Mouse (Mus musculus): ENCODE data around the gene Plekhh2. TPM values are rescaled to one million over a fixed set of nuclear protein-coding genes. Genes with fewer than 3 reads are reported as not detected.

Gene Plekhh2
- total and polyA plus RNA-seq, 2 experiments, result 0.46 to 0.65 TPM

- H3K9ac ChIP-seq (ENCODE audit: low read depth, low read length), result no peak overlapping the region
- no peaks in the 10 kb centered on the region for H3K27me3 ChIP-seq (ENCODE audit: control insufficient read depth, insufficient read depth, low read length)
- DNase-seq (ENCODE audit: extremely low read depth, low read depth, low spot score), result no peak
- H3K27ac ChIP-seq (replicated peaks; ENCODE audit: insufficient read depth, low read depth, low read length), result no peak overlapping the region
- no peaks in the 10 kb centered on the region for H3K36me3 ChIP-seq (ENCODE audit: control insufficient read depth, insufficient read depth, low read length)
- no peaks in the 10 kb centered on the region for H3K79me2 ChIP-seq (ENCODE audit: control insufficient read depth, insufficient read depth, low read length)
- H3K4me3 ChIP-seq (ENCODE audit: insufficient read depth, low read depth, low read length), result no peak overlapping the region
- H3K4me1 ChIP-seq (ENCODE audit: control insufficient read depth, insufficient read depth, low read length), result no peaks in the 10 kb centered on the region
- 83% methylated on average over 5 of the region's 5 CpGs for WGBS
- TF ChIP-seq CTCF (IDR thresholded peaks at IDR 0.05; ENCODE audit: low read depth, low read length), result no peak
- no peak for TF ChIP-seq POLR2A (IDR thresholded peaks at IDR 0.05; ENCODE audit: extremely low read depth, insufficient read depth, low read length)
Measured at GRCm38 (mm10) chr17:84497026-84497425, 14.7 kb upstream of the Plekhh2 start.

DNA sequence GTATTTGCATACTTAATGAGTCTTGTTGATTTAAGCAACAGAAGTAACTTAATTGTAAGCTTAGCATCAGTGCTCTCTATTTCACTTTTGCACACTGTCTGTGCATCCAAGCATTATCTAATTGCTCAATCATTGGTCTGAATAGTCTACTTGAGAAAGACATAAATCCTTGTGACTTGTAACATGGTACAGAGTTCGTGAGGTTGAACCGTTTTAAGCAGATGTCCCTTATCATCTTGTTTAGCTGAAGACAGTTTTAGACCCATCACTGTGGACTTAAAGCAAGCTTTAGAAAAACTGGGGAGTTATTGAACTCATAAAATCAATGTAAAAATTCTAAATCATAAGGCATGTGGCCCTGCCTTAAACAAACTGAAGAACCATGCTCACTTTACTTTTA lies 14.1 kb upstream of the Plekhh2 start:
- Histone ChIP-seq H3K36me3 (ENCODE audit: control insufficient read depth, insufficient read depth, low read length) (no peaks in the 10 kb centered on the region), H3K79me2 (ENCODE audit: control insufficient read depth, insufficient read depth, low read length) (no peaks in the 10 kb centered on the region), H3K9ac (ENCODE audit: low read depth, low read length) (no peak overlapping the region), H3K4me1 (ENCODE audit: control insufficient read depth, insufficient read depth, low read length) (no peaks in the 10 kb centered on the region), H3K27me3 (ENCODE audit: control insufficient read depth, insufficient read depth, low read length) (no peaks in the 10 kb centered on the region), H3K4me3 (ENCODE audit: insufficient read depth, low read depth, low read length) (no peak overlapping the region), H3K27ac (replicated peaks; ENCODE audit: insufficient read depth, low read depth, low read length) (no peak overlapping the region)
- 76% methylated on average over 2 of the region's 2 CpGs for WGBS
- DNase-seq (ENCODE audit: extremely low read depth, low read depth, low spot score), result no peak
- TF ChIP-seq CTCF (IDR thresholded peaks at IDR 0.05; ENCODE audit: low read depth, low read length) (no peak), POLR2A (IDR thresholded peaks at IDR 0.05; ENCODE audit: extremely low read depth, insufficient read depth, low read length) (no peak)

- H3K79me2 ChIP-seq (ENCODE audit: control insufficient read depth, insufficient read depth, low read length), result no peaks in the 10 kb centered on the region
- no peak for DNase-seq (ENCODE audit: extremely low read depth, low read depth, low spot score)
- no peak overlapping the region for H3K4me3 ChIP-seq (ENCODE audit: insufficient read depth, low read depth, low read length)
- H3K9ac ChIP-seq (ENCODE audit: low read depth, low read length), result no peak overlapping the region
- no peaks in the 10 kb centered on the region for H3K36me3 ChIP-seq (ENCODE audit: control insufficient read depth, insufficient read depth, low read length)
- no peaks in the 10 kb centered on the region for H3K4me1 ChIP-seq (ENCODE audit: control insufficient read depth, insufficient read depth, low read length)
- H3K27me3 ChIP-seq (ENCODE audit: control insufficient read depth, insufficient read depth, low read length), result no peaks in the 10 kb centered on the region
- H3K27ac ChIP-seq (replicated peaks; ENCODE audit: insufficient read depth, low read depth, low read length), result no peak overlapping the region
- TF ChIP-seq CTCF (IDR thresholded peaks at IDR 0.05; ENCODE audit: low read depth, low read length), result no peak
- no peak for TF ChIP-seq POLR2A (IDR thresholded peaks at IDR 0.05; ENCODE audit: extremely low read depth, insufficient read depth, low read length)
- WGBS, result 71% methylated on average over 3 of the region's 3 CpGs
Measured at GRCm38 (mm10) chr17:84497972-84498604, 13.6 kb upstream of the Plekhh2 start.

- Histone ChIP-seq H3K27ac (replicated peaks; ENCODE audit: insufficient read depth, low read depth, low read length) (no peak overlapping the region), H3K36me3 (ENCODE audit: control insufficient read depth, insufficient read depth, low read length) (no peaks in the 10 kb centered on the region), H3K27me3 (ENCODE audit: control insufficient read depth, insufficient read depth, low read length) (no peaks in the 10 kb centered on the region), H3K4me3 (ENCODE audit: insufficient read depth, low read depth, low read length) (no peak overlapping the region), H3K9ac (ENCODE audit: low read depth, low read length) (no peak overlapping the region), H3K79me2 (ENCODE audit: control insufficient read depth, insufficient read depth, low read length) (no peaks in the 10 kb centered on the region), H3K4me1 (ENCODE audit: control insufficient read depth, insufficient read depth, low read length) (no peaks in the 10 kb centered on the region)
- DNase-seq (ENCODE audit: extremely low read depth, low read depth, low spot score), result no peak
- 67% methylated on average over 5 of the region's 5 CpGs for WGBS
- no peak for TF ChIP-seq CTCF (IDR thresholded peaks at IDR 0.05; ENCODE audit: low read depth, low read length)
- no peak for TF ChIP-seq POLR2A (IDR thresholded peaks at IDR 0.05; ENCODE audit: extremely low read depth, insufficient read depth, low read length)
Measured at GRCm38 (mm10) chr17:84498639-84499038, 13.1 kb upstream of the Plekhh2 start.

- Histone ChIP-seq H3K27ac (replicated peaks; ENCODE audit: insufficient read depth, low read depth, low read length) (no peak overlapping the region), H3K4me1 (ENCODE audit: control insufficient read depth, insufficient read depth, low read length) (no peaks in the 10 kb centered on the region), H3K79me2 (ENCODE audit: control insufficient read depth, insufficient read depth, low read length) (no peaks in the 10 kb centered on the region), H3K9ac (ENCODE audit: low read depth, low read length) (no peak overlapping the region), H3K36me3 (ENCODE audit: control insufficient read depth, insufficient read depth, low read length) (no peaks in the 10 kb centered on the region), H3K4me3 (ENCODE audit: insufficient read depth, low read depth, low read length) (no peak overlapping the region), H3K27me3 (ENCODE audit: control insufficient read depth, insufficient read depth, low read length) (no peaks in the 10 kb centered on the region)
- WGBS, result 73% methylated on average over 3 of the region's 3 CpGs
- DNase-seq (ENCODE audit: extremely low read depth, low read depth, low spot score), result no peak
- TF ChIP-seq POLR2A (IDR thresholded peaks at IDR 0.05; ENCODE audit: extremely low read depth, insufficient read depth, low read length), result no peak
- TF ChIP-seq CTCF (IDR thresholded peaks at IDR 0.05; ENCODE audit: low read depth, low read length), result no peak
Measured at GRCm38 (mm10) chr17:84502341-84502740, 9.4 kb upstream of the Plekhh2 start.

- no peak overlapping the region for H3K27ac ChIP-seq (replicated peaks; ENCODE audit: insufficient read depth, low read depth, low read length)
- no peak overlapping the region for H3K4me3 ChIP-seq (ENCODE audit: insufficient read depth, low read depth, low read length)
- no peaks in the 10 kb centered on the region for H3K4me1 ChIP-seq (ENCODE audit: control insufficient read depth, insufficient read depth, low read length)
- no peaks in the 10 kb centered on the region for H3K79me2 ChIP-seq (ENCODE audit: control insufficient read depth, insufficient read depth, low read length)
- H3K9ac ChIP-seq (ENCODE audit: low read depth, low read length), result no peak overlapping the region
- no peaks in the 10 kb centered on the region for H3K27me3 ChIP-seq (ENCODE audit: control insufficient read depth, insufficient read depth, low read length)
- DNase-seq (ENCODE audit: extremely low read depth, low read depth, low spot score), result no peak
- TF ChIP-seq POLR2A (IDR thresholded peaks at IDR 0.05; ENCODE audit: extremely low read depth, insufficient read depth, low read length), result no peak
- TF ChIP-seq CTCF (IDR thresholded peaks at IDR 0.05; ENCODE audit: low read depth, low read length), result no peak
- H3K36me3 ChIP-seq (ENCODE audit: control insufficient read depth, insufficient read depth, low read length), result no peaks in the 10 kb centered on the region
- WGBS, result 60% methylated on average over 2 of the region's 2 CpGs
Measured at GRCm38 (mm10) chr17:84505922-84506321, 5.8 kb upstream of the Plekhh2 start.

Data from liver, adult 2 months (tissue).